Mouse (Mus musculus) cerebral cortex, adult 2 months (tissue): ENCODE data around the gene Slc43a2.

Experiments
- WGBS: fragments of 180-500 bp; shearing (Covaris S2); methylation state at CpG from one replicate; pipeline ENCODE4 v1.1.7; 2018; 5-methylcytosine and 5-hydroxymethylcytosine counted together

Slc43a2 gene

DNA sequence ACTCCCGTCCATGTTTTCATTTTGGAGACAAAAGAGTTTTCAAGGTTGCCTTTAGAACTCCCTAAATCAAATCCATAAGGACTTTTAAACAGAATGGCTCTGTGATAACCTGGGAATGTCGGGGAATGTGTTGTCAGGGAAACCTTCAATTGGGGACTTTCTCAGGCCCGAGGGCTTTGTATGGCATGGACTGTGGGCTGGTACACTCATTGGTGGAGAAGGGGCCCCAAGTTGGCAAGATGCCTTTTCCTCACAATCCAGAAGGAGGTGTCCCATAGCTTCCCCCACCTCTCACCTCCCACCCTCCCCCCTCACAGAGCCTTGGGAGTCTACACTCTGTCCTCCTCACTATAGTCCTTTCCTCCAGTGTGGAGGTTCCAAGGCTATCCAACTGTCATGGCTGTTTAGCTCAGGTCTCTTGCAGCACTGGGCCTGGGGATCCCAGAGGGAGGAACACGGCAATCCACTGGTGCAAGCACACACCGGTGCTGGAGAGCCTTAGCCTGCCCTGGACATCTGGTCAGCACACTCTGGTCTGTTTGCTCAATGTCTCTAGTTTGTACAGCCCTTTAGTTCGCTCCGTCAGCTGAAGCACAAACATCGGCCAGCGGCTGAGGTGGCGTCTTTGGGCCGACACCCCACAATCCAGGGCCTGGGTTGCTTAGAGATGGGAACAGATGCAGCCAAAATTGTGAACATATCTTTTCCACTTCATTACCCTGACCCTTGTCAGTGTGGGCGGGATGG lies 18.9 kb downstream of the Slc43a2 start:
- WGBS: 77% methylated on average over 12 of the region's 12 CpGs

GRCm38 (mm10) chr11:75551321-75551720 lies 19.8 kb downstream of the Slc43a2 start:
- 83% methylated on average over 5 of the region's 5 CpGs for WGBS

DNA sequence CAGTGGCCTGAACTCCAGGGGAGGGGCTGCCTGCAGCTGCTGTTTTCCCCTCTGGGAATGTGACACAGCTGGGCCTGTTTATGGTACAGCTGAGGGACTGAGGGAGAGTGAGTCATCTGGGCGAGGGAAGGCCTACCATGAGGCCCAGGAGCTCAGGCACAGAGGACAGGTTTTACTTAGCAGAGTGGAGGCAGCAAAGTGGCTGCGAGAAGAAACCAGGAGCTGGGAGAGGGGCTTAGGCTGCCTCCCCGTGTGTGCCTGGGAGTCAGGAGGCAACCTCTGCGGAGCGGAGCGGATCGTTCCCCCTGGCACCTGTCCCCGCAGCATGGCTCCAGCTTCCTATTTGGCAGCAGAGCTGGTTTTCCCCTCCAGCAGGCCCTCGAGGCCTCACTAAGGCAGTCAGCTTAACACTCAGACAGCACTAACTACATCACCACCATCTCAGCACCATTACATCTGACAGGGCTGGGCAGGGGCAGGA lies 20.5 kb downstream of the Slc43a2 start:
- WGBS: 29% methylated on average over 7 of the region's 9 CpGs

DNA sequence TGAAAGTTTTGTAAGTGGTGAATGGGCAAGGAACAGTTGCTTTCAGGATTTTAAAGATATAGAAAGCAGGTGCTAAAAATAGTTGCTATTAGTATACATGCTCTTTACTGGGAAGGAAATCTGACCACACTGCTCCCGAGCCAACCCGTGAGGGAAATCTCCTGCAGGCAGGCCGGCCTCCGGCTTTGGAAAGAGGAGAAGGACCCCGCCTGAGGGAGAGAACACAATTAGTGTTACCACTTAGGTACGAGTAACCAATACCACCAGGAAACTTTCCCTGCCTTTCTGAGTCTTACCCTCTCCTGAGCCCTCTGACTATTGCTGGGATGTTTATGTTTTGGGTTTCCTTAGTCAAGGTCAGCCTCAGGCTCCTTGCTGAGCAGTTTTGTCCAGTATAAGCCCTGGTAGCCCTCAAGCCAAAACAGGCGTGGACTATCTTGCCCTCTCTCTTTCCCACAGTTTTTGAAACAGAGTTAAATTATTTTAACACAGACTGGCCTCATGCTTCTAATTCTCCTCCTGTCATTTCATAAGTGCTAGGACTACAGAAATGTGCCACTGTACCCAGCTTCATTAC lies 21.5 kb downstream of the Slc43a2 start:
- 76% methylated on average over 7 of the region's 7 CpGs for WGBS

DNA sequence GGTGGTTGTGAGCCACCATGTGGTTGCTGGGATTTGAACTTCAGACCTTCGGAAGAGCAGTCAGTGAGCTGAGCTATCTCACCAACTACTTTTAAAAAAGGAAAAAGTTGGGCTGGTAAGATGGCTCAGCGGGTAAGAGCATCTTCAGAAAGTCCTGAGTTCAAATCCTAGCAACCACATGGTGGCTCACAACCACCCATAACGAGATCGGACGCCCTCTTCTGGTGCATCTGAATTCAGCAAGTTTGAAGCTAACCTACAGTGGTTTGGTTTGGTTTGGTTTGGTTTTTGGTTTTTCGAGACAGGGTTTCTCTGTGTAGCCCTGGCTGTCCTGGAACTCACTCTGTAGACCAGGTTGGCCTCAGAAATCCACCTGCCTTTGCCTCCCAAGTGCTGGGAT lies 24.5 kb downstream of the Slc43a2 start:
- 92% methylated on average over 6 of the region's 6 CpGs for WGBS

DNA sequence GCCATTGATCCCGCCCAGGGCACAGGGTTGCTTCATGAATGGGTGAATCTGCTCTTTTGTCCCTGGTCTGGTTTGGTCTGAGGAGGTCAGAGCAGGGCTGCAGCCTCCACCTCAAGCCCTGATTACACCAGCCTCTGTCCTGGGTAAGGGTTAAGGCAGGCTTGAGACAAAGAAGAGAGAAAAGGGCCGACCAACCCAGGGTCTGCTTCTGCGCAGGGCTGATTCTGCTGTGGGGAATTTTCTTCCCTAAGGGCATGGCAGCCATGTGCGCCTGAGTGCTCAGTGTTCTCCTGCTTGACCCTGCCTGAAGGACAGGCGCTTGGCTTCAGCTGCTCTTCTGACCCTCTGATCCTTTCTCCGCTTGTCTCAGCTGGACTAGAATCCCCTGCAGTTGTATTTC lies 25.6 kb downstream of the Slc43a2 start:
- WGBS: 90% methylated on average over 6 of the region's 6 CpGs

GRCm38 (mm10) chr11:75558101-75558500 lies 26.6 kb downstream of the Slc43a2 start:
- WGBS: 85% methylated on average over 1 of the region's 1 CpGs

DNA sequence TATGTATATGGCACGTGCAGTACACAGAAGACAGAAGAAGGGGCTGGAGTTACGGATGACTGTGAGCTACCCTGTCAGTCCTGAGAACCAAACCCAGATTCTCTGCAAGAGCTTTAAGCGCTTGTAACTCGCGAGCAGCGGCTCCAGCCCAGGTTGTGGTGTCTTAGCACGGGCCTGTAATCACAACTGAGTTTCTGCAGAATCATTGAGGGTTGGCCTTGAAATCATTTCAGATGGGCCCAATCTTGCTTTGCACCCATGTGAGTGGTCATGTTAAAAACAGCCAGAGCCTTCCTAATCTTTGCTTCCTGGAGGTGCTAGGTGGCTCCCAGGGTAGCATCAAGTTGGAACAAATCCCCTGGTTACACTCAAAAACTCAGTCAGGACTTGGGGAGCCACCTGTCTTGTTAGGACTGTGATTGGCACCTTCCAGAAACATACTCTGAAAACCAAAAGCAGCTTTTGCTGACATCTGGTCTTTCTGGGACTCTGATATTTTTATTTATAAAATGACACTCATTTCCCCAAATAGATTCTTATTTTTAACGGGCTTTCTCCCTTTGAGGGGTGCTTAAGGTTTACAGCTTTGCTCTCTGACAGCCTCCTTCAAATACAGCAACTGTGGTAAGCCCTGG lies 28.5 kb downstream of the Slc43a2 start:
- WGBS: 70% methylated on average over 8 of the region's 8 CpGs

GRCm38 (mm10) chr11:75560530-75561409 lies 29.3 kb downstream of the Slc43a2 start:
- WGBS: 74% methylated on average over 14 of the region's 14 CpGs

GRCm38 (mm10) chr11:75561410-75561791 lies 29.9 kb downstream of the Slc43a2 start:
- WGBS: 80% methylated on average over 5 of the region's 5 CpGs

DNA sequence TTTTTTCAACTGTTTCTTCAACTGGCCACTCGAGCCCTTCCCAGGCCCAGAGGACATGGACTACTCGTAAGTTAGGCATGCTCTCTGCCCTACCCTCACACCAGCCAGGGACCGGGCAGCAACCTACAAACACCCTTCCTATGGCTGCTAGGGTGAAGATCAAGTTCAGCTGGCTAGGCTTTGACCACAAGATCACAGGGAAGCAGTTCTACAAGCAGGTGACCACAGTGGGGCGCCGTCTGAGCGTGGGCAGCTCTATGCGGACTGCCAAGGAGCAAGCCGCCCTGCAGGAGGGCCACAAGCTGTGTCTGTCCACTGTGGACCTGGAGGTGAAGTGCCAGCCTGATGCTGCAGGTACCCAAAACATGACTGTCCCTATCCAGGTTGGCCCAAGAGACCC lies 31.3 kb downstream of the Slc43a2 start:
- 80% methylated on average over 8 of the region's 8 CpGs for WGBS

DNA sequence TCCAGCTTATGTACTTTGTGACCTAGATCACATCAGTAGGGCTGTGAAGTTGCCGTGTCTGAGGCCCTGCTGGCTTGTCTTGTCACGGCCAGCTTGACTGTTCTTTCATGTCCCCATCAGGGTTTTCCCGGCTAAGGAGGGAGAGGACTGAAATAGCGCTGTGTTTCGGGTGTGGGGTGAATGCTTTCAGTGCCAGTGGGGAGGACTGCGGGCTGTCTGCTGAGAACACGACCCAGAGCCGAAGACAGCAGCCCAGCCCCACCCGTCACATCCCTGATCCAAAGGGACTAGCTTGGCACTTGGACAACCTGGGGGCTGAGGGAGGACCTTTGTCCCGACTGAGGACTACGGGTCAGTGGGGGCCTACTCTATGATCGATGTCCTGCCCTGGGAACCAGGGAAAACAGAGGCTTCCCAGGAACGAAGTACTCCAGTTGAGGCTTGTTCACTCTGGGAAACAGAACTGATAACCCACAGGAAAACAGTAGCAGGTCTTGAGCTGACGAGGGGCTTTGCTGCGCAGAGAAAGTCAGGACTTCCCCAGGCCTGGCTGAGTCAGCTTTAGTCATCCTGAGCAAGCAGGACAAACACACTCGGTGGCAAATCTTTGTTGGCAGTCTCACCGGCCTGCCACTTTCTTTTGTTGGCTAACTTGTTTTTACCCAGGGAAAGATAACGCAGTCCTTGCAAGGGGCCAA lies 32.5 kb downstream of the Slc43a2 start:
- WGBS: 40% methylated on average over 18 of the region's 18 CpGs

DNA sequence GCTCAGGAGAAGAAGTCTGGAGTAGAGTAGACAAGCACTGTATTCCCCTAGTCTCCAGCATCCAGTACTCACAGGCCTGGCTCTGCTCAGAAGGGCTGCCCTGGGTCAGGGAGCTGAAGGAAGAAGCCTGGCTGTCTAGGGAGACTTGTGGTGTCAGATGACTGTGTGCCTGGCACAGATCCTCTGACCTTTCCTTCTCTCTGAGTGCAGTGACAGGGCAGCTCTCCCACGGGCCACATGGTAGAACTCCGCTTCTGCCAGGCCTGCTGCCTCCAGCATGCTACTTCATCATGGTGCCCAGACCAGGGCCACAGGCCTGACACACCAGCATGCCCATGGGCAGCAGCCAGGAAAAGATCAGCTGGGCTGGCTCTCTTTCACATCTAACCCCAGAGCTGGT lies 34.4 kb downstream of the Slc43a2 start:
- WGBS: 55% methylated on average over 2 of the region's 2 CpGs

DNA sequence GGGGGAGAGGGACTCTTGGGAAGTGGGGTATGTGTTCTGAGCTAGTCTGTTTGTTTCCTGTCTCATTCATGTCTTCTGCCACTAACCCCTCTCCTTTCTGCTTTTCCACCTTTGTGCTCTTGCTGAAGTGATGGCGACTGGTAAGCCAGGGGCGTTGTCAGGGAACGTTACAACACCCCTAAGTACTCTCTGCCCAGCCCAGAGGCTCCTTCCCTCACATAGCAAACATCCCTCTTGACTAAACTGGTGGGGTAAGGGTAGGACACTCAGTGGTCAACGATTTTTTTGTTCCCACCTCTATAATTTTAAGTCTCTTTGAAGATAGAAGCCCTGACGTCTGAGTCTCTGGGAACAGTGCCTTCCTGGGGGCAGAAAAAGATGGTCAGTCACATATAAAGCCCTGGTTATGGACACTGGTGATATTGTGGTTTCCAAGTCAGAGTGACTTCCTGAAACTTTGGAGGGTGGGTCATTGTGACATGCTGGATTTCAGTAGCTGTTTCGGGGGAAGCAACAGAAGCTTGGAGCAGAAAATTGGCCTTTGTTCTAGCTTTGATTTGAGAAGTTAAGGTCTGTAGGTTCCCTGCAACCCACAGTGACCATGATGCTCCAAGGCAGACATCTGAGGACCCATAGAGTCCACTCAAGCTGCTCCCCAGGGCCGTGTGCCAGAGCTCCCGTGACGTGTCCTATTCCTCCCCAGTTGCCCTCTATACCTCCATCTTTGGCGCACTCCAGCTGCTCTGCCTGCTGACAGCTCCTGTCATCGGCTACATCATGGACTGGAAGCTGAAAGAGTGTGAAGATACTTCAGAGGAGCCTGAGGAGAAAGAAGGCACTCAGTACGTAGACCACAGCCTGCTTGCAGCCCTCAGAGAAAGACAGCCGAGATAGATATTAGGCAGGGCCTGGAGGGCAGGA lies 35.0 kb downstream of the Slc43a2 start:
- WGBS: 71% methylated on average over 13 of the region's 13 CpGs

GRCm38 (mm10) chr11:75567346-75568114 lies 36.0 kb downstream of the Slc43a2 start:
- WGBS: 37% methylated on average over 9 of the region's 9 CpGs

DNA sequence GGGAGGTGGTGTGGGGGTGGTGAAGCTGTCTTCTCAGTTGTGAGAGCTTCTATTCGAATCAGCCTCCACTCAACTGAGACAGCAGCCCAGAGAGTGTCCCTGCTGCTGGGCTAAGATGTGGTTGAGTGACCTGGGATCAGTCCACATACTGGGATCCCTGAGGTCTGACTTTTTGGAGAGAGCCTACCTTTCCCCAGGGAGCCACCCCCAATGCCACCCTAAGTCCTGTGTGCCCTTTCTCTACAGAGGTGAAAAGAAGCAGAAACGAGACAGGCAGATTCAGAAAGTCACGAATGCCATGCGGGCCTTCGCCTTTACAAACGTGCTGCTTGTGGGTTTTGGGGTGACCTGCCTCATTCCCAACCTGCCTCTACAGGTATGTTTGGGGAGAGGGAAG lies 36.6 kb downstream of the Slc43a2 start:
- WGBS: 84% methylated on average over 6 of the region's 6 CpGs

DNA sequence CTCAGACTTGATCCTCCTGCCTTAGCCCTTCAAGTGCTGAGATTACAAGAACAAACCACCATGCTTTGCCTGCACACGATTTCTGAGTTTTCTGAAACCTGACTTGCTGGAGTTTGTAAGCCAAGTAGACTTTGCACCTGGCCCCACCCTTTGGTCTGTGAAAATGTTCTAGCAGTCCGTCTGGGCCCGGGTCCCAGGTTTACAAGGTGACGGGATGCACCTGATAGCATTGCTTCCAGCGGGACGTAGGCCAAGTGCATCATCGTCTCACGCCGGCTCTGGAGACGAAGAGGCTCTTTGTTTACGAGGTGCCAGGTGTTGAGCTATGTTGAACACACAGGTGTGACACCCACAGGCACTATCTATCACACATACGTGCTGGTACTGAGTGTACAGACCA lies 37.5 kb downstream of the Slc43a2 start:
- 93% methylated on average over 12 of the region's 12 CpGs for WGBS

- 90% methylated on average over 17 of the region's 17 CpGs for WGBS
These were observed 39.1 kb downstream of the Slc43a2 start for GRCm38 (mm10) chr11:75570375-75571125.
